Mouse (Mus musculus) midbrain, embryonic 11.5 days (tissue): ENCODE measurements at regions not wholly inside any gene's neighbourhood (a gene's known extent, or its start where the extent isn't known, plus 50 kb on each side); places are given as distances from the start of the nearest gene placed in this dataset.

Experiments used
- ATAC-seq: fragments of 200-750 bp; cut with Nextera tagmentation; 2 replicates; pipeline ENCODE4 v1.8.0; 2017; ENCODE audit warnings: moderate TSS enrichment, moderate library complexity; ENCODE audit not compliant: low FRiP score
- DNase-seq: peaks from one replicate; pipeline ENCODE4 v3.0.0; 2015; ENCODE audit warnings: low spot score; ENCODE audit errors: missing footprints
- H3K27ac ChIP-seq: fragments of 300-500 bp; sonication (generic); 2 replicates; pipeline ENCODE4 v1.5.1; 2014; ENCODE audit warnings: low read depth, low read length
- H3K27me3 ChIP-seq: fragments of 300-500 bp; sonication (generic); 2 replicates; pipeline ENCODE4 v1.6.1; 2014; ENCODE audit warnings: mild to moderate bottlenecking, low read length, moderate library complexity, mixed read lengths; ENCODE audit not compliant: control insufficient read depth, insufficient read depth
- H3K36me3 ChIP-seq: fragments of 300-500 bp; sonication (generic); 2 replicates; pipeline ENCODE4 v1.6.1; 2014; ENCODE audit warnings: mild to moderate bottlenecking, low read length, moderate library complexity, mixed read lengths; ENCODE audit not compliant: control insufficient read depth, insufficient read depth
- H3K4me1 ChIP-seq: fragments of 300-500 bp; sonication (generic); 2 replicates; pipeline ENCODE4 v1.6.1; 2014; ENCODE audit warnings: low read length; ENCODE audit not compliant: control insufficient read depth, insufficient read depth
- H3K4me2 ChIP-seq: fragments of 300-500 bp; sonication (generic); 2 replicates; pipeline ENCODE4 v1.6.1; 2014; ENCODE audit warnings: mild to moderate bottlenecking, moderate library complexity
- H3K4me3 ChIP-seq: fragments of 300-500 bp; sonication (generic); 2 replicates; pipeline ENCODE4 v1.5.1; 2014; ENCODE audit warnings: low read depth, low read length
- H3K9ac ChIP-seq: fragments of 300-500 bp; sonication (generic); 2 replicates; pipeline ENCODE4 v1.6.1; 2014; ENCODE audit warnings: low read length
- H3K9me3 ChIP-seq: fragments of 300-500 bp; sonication (generic); 2 replicates; pipeline ENCODE4 v1.6.1; 2016; ENCODE audit warnings: low read length; ENCODE audit not compliant: control insufficient read depth
- WGBS: fragments of 180-500 bp; shearing (Covaris S2); extraction: QIAGEN DNeasy Blood & Tissue Kit; methylation state at CpG from one replicate; pipeline ENCODE4 v1.1.7; 2014; 5-methylcytosine and 5-hydroxymethylcytosine counted together

GRCm38 (mm10) chr8:78930610-78931397 is 97.4 kb upstream of the Zfp827 start:
- no peak for ATAC-seq
- H3K27ac ChIP-seq, result no peak overlapping the region
- no peaks in the 10 kb centered on the region for H3K36me3 ChIP-seq
- DNase-seq, result no peak
- WGBS, result 78% methylated on average over 9 of the region's 9 CpGs
- H3K4me2 ChIP-seq, result no peak overlapping the region
- no peak overlapping the region for H3K4me3 ChIP-seq
- H3K27me3 ChIP-seq, result no peaks in the 10 kb centered on the region
- no peak overlapping the region for H3K9ac ChIP-seq
- H3K4me1 ChIP-seq, result no peaks in the 10 kb centered on the region
- H3K9me3 ChIP-seq, result no peaks in the 10 kb centered on the region

DNA sequence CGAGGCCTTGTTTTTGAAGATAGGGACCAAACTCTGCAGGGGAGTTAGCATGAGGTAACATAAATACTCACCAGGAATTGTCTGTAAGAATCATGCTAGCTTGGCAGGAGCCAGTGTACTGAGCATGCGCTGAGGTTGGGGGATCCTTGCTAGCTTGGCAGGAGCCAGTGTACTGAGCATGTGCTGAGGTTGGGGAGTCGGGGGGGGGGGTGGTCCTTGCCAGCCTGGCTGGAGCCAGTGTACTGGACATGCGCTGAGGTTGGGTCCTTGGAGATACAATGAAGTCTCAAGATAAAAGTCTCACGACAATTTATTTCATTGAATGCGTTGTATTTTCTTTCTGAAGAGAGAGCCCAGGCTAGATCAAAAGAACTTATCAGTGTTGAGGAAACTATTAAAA is 96.2 kb upstream of the Zfp827 start:
- Histone ChIP-seq H3K27ac (no peak overlapping the region), H3K9me3 (no peaks in the 10 kb centered on the region), H3K9ac (no peak overlapping the region), H3K4me3 (no peak overlapping the region), H3K4me1 (no peaks in the 10 kb centered on the region), H3K27me3 (no peaks in the 10 kb centered on the region), H3K4me2 (no peak overlapping the region), H3K36me3 (no peaks in the 10 kb centered on the region)
- ATAC-seq (no peak), DNase-seq (no peak)
- 79% methylated on average over 6 of the region's 6 CpGs for WGBS

DNA sequence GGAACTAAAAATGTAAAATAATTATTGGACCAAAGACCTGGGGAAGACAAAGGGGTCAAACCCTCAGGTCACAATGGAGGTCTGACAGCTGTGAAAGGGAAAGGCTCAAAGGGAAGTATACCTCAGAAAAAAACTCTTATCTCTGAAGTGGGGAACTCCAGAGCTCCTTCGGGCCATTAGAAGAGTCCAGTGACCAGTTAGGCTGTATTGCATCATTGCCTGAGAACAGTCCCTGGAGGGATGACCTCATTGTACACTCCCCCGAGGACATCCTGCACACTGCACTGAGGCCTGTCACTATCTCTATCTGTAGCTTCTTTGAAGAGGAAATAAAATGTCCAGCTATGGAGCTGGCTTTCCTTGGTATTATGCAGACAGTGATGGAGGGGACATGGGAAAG is 88.2 kb upstream of the Zfp827 start:
- Histone ChIP-seq H3K9ac (no peak overlapping the region), H3K4me3 (no peak overlapping the region), H3K4me1 (no peaks in the 10 kb centered on the region), H3K36me3 (no peaks in the 10 kb centered on the region), H3K27me3 (no peaks in the 10 kb centered on the region), H3K4me2 (no peak overlapping the region), H3K9me3 (no peaks in the 10 kb centered on the region), H3K27ac (no peak overlapping the region)
- 74% methylated on average over 2 of the region's 2 CpGs for WGBS
- ATAC-seq (no peak), DNase-seq (no peak)

- no peaks in the 10 kb centered on the region for H3K4me1 ChIP-seq
- H3K27me3 ChIP-seq, result no peaks in the 10 kb centered on the region
- H3K27ac ChIP-seq, result no peak overlapping the region
- no peak overlapping the region for H3K9ac ChIP-seq
- H3K4me2 ChIP-seq, result no peak overlapping the region
- no peaks in the 10 kb centered on the region for H3K9me3 ChIP-seq
- ATAC-seq, result no peak
- no peak overlapping the region for H3K4me3 ChIP-seq
- DNase-seq, result no peak
- no peaks in the 10 kb centered on the region for H3K36me3 ChIP-seq
- WGBS, result 89% methylated on average over 4 of the region's 4 CpGs
Measured at GRCm38 (mm10) chr8:78941558-78941957, 86.7 kb upstream of the Zfp827 start.

DNA sequence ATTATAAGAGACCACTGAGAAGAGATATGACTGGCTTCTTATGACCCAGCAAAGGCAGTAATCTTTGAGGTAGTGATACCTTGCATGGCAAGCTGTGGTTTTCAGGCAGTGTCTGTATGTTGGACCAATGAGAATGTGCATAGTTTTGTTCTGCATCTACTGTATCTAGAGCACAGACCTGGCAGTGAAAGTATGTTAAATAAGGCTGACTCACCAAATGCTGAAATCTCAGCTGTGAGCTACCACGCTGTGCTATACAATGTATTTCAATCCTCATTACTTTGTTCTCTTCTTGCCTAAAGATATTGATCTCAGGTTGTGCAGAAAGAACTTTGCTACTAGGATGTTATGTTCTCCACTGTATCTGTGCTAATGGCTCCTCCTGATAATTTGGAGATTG is 83.9 kb upstream of the Zfp827 start:
- no peak overlapping the region for H3K4me2 ChIP-seq
- no peaks in the 10 kb centered on the region for H3K36me3 ChIP-seq
- no peak overlapping the region for H3K4me3 ChIP-seq
- 97% methylated on average over 1 of the region's 1 CpGs for WGBS
- H3K4me1 ChIP-seq, result no peaks in the 10 kb centered on the region
- no peaks in the 10 kb centered on the region for H3K27me3 ChIP-seq
- no peak for ATAC-seq
- no peak overlapping the region for H3K9ac ChIP-seq
- H3K27ac ChIP-seq, result no peak overlapping the region
- no peaks in the 10 kb centered on the region for H3K9me3 ChIP-seq
- no peak for DNase-seq

DNA sequence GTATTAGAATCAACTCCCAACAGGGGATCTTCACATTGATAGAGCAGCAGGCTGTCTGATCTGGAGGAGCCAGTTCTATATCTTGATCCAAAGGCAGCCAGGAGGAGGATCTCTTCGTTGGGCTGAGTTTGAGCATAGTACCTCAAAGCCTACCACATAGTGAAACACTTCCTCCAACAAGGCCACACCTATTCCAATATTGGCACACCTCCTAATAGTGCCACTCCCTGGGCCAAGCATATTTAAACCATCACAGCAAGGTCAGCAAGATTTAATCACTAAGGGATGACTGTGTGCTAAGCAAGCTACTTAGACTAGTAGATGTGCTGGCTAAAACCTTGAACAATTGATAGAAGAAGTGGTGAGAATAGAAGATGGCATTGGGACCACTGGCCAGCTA is 82.6 kb upstream of the Zfp827 start:
- no peak overlapping the region for H3K27ac ChIP-seq
- no peak overlapping the region for H3K9ac ChIP-seq
- no peak overlapping the region for H3K4me2 ChIP-seq
- H3K9me3 ChIP-seq, result no peaks in the 10 kb centered on the region
- H3K36me3 ChIP-seq, result no peaks in the 10 kb centered on the region
- no peaks in the 10 kb centered on the region for H3K4me1 ChIP-seq
- ATAC-seq (no peak), DNase-seq (no peak)
- WGBS, result 48% methylated on average over 1 of the region's 1 CpGs
- no peak overlapping the region for H3K4me3 ChIP-seq
- H3K27me3 ChIP-seq, result no peaks in the 10 kb centered on the region

DNA sequence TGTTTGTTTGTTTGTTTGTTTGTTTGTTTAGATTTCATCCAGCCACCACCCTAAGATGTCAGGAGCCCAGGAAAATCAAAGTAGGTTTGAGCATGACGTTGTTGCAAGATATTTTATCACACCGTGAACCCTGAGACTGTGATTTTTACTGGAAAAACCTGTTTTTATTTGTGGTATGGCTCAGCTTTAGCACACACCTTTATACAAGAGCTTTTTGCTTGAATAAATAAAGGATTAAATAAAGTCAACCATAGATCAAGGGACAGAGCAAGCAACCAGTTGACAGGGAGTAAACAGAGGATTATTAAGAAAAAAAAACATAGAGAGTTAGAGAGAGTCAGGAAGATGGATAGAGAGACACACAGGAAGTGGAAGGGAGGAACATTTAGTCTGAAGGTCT is 82.2 kb upstream of the Zfp827 start:
- Histone ChIP-seq H3K27me3 (no peaks in the 10 kb centered on the region), H3K9me3 (no peaks in the 10 kb centered on the region), H3K4me2 (no peak overlapping the region), H3K4me3 (no peak overlapping the region), H3K4me1 (no peaks in the 10 kb centered on the region), H3K27ac (no peak overlapping the region), H3K9ac (no peak overlapping the region), H3K36me3 (no peaks in the 10 kb centered on the region)
- ATAC-seq, result no peak
- WGBS, result 92% methylated on average over 2 of the region's 2 CpGs
- no peak for DNase-seq

DNA sequence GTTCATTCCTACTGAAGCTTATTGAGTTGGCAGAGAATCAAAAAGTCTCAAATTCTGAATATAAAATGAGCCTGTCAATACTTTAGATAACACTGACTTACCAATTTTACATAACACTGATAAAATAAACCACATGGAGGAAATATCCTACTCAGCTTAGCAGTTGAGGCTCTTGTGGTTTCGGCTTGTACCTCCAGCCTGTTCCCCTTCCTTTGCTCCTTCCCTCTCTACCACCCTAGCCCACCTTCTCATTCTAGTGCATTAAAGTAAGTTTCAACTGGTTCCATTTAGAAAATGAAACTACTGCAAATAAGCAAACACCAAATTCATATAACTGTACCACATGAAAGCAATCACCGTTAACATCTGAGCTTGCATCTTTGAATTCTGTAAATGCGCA is 53.2 kb upstream of the Zfp827 start:
- ATAC-seq (no peak), DNase-seq (no peak)
- no peaks in the 10 kb centered on the region for H3K27me3 ChIP-seq
- H3K9ac ChIP-seq, result no peak overlapping the region
- no peak overlapping the region for H3K27ac ChIP-seq
- no peak overlapping the region for H3K4me3 ChIP-seq
- no peak overlapping the region for H3K4me2 ChIP-seq
- no peaks in the 10 kb centered on the region for H3K9me3 ChIP-seq
- 92% methylated on average over 3 of the region's 3 CpGs for WGBS
- no peaks in the 10 kb centered on the region for H3K36me3 ChIP-seq
- no peaks in the 10 kb centered on the region for H3K4me1 ChIP-seq
